Mouse (Mus musculus) kidney, adult 8-10 months (tissue): ENCODE measurements around the gene Shc3.

Experiments used
- DNase-seq, 2 experiments: peaks; one replicate each; pipeline ENCODE4 v3.0.0; 2022

Gene Shc3

DNA sequence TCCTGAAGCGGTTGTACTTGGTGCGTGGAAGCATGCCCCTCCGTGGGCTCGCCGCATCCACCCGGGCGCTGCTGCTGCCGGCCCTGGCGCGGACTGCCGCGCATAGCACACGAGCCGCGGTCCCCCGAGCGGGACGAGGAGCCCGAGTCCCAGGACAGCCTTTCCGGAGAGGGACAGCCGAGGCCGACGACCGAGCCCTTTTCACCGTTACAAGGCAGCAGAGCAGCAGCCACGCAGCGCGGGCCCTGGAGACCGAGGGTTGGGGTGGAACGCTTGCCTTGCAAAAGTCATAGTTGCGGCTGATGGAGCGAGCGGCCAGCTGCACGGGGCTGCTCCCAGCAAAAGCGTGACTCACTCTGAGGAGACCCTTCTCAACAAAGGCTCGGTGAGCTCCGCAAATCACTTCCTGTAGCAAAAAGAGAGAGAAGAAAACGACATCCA lies 1.8 kb downstream of the Shc3 start:
- no peak for DNase-seq

DNA sequence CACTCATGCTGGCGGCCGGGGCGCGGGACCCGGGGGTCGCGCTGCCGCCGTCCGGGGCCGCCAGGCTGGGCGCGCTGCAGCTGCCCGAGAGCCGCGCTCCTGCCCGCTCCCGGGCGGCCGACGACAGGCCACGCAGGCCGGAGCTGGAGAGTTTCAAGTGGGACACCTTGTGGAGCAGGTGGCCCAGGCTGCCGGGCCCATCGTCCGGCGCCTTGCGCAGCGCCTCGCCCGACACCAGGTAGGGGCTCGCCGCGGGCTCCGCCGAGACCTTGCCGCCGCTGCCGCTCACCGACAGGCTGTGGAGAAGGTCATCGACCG lies 2.2 kb downstream of the Shc3 start:
- no peak for DNase-seq

DNA sequence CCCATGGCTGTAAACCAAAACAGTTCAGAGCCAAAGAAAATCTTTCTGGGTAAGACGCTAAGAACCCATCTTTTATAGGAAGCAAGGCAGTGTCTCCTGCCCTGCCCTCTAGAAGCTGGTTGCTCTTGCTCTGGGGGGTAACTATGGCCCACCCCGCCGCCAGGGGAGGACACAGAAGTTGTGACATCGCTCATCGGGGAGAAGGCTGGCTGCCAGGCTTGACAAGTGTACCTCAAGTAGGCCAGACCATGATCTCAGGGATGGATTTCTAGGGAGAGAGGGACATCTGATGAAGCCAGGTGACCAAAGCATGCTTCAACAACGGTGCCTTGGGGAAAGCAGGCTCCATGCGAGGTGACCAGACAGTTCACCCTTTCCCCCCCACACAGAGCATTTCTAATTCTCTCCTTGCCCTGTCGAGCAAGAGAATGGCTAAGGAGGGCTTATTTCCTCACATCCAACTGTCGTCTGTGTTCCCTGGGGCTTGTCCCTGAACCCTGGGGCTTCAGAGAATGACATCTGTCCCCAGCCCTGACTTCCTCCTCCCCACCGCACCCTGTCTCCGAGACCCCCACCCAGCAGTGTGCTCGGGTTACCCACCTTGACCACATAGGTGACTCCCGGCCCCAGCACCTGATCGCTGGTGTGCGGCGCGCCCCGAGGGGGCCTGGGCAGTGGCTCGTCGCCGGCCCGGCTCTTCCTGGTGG lies 2.7 kb downstream of the Shc3 start:
- no peak for DNase-seq

DNA sequence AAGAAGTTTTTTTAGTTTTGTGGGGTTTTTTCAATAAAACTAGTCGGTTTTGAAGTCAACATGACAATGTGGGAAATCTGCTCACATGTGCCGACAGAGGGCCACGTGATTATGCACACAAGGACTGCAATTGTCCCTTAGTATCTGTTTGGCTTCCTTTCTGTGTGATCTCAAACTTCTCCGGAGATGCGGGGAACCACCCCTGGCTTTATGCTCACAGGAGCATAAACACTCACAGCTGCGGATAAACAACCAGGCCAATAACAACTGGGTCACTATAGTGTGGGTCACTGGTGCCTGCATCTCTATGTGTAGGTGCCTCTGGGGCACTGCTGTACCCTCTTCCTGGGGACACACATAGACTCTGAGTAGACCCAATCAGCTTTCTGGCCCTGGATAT lies 4.5 kb downstream of the Shc3 start:
- no peak for DNase-seq

DNA sequence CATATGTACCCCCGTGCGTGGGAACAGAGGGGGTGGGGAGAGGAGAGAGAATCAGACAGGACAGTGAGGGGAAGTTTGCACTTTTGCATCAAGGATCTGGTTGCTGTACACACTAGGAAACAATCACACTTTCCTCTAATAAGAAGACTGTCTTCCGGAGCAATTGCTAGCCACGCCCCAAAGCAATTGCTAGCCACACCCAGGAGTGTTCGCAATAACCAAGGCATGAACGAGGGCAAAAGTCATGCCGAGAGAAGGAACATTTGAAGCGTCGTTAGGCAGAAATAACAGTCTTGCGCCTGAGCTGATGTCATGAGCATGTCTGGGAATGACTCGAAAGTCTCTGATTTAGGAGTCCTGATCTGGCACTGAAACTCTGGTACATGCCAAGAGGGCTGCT lies 15.9 kb downstream of the Shc3 start:
- no peak for DNase-seq

DNA sequence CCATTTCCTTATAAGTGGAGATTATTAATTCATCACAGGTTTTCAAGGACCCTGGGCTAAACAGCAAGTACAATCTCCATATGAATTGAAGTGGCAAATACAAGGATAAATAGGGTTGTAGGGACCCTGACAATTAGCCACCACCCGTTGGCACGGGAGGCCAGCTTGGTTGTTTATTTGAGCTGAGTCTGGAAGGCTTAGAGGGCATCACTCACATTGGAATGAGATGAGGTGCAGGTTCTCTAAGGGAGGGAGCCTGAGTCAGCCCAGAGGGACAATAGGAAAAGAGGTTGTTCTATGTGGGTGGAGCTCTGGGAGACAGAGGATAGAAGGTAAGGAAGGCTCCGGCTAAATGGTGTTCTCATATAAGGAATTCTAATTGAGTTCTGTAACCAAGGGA lies 17.0 kb downstream of the Shc3 start:
- no peak for DNase-seq

DNA sequence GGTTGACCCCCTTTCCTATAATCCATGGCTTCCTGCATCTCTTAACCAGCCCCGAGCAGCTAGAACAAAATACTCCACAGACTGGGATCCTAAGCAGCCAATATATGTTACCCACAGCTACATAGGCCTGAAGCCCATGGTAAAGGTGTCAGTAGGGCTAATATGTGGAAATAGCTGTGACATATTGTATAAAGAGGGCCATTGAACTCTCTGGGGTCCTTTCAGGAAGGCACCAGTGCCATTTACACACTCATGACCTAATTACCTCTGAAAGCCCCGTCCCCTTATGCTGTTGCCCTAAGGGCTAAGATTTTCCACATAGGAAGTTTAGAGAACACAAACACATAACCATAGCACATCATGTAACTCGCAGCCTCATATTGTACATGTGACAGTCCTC lies 17.4 kb downstream of the Shc3 start:
- DNase-seq = no peak

DNA sequence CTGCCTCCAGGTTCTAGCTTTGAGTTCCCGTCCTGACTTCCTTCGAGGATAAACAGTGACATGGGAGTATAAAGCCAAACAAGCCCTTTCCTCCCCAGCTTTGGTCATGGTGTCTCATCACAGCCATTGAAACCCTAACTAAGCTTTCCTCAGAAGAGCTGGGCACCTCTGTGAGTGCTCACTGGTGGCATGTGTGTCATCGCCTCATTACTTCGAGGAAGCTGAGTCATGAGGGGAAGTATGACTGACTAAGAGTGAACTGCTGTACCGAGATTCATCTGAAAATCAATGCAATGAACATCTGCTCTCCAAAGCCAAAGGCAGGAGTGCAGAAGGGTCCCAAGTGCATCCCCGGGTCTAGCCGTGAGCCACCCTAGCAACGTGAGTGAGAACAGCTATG lies 29.4 kb downstream of the Shc3 start:
- no peak for DNase-seq

DNA sequence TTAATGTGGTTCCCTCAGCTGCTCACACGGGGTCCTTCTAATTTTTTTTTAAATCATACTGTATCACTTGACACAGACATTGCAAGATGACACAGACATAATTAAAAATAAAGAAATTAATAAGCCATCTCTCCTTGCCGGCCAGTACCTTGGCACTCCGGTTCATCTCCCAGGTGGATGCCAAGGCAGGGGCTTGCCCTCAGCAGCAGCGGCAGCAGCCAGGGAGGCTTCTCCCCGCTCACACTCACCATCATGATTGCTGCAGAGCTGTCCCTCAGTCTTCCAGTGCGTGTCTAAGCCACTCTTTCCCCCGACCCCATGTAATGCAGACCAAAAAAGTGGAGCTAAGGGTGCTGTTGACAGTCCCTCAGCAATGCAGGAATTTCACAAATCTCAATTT lies 33.9 kb downstream of the Shc3 start:
- DNase-seq = no peak

DNA sequence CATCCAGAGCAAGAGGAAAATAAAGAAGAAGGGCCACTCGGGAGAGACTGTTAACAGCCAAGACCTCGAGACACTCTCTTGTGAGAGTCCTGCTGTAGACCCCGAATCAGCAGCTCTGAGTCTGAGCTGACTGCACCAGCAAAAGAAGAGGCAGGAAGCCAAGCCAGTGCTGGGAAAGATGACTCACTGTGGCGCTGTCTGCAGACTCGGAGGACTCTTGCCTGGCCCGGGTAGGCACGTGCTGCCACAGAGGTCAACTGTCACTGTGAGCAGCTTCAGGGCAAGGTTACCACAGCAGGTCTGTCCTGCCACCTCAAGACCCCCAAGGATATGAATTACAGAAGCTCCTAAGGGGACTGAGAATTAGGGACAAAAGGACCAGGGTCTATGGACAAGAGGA lies 42.7 kb downstream of the Shc3 start:
- DNase-seq = no peak

DNA sequence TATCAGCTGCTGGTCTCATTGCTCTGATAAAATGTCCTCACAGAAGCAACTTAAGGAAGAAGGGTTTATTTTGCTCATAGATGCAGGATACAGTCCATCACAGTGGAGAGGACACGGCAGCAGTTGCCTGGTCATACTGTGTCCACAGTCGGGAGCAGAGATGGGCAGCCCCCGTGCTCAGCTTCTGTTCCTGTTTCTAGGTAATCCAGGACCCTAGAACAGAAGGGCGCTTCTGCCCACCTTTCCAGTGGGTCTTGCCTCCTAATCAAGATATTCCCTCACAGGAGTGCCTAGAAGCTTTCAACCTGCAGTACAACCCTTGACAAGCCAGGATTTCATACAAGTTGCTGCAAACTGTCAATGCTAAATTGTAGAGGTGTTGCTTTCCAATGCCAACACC lies 44.9 kb downstream of the Shc3 start:
- DNase-seq = no peak

DNA sequence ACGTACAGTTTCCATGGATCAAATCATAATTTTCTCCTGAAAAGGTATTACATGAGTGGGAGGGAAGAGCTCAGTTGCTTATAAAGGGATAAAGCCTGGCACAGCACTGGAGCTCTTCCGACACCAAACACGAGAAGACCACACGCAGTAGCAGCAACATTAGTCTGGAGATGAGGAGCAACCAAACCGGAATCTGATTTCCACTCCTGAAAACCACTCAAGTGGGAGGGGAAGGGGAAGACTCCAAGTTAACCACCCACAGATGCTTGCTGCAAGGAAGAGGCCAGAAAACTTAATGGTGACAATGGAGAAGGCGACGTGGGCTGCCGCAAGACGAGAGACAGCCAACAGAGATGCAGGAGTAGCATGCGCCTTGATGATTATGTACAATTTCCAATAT lies 45.9 kb downstream of the Shc3 start:
- no peak for DNase-seq

DNA sequence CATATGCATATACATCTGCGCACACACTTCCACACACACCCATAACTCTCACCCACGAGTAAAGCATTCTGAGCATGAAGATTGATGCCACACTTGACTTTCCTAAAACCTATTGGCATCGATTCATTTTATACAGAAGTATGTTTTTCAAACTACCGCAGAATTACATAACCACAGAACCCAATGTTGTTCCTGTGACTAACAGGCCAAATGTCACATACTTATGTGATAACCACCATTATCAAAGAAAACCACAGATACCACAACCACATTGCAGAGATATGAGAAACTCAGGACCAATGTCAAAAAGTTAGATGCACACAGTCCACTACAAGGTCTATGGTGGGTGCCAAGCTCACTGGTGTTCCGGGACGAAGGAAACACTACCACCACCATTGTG lies 50.3 kb downstream of the Shc3 start:
- DNase-seq = no peak

DNA sequence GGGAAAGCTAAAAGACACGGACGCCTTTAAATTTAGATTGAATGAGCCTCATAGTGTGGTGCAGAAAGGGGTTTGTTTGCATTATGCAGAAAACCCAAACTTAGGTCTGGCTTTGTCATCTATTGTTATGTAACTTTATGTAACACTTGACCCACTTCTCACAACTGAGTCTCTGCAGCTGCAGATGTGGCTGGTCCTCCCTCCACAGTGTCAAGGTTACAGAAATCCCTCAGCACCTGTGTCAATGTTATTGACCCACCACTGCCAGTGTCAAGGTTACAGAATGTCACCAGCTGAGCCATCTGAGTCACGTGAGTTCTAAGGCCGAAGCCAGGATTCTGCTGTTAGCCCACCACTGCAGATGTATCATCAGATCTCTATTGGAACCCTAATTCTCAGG lies 51.3 kb downstream of the Shc3 start:
- DNase-seq = no peak

DNA sequence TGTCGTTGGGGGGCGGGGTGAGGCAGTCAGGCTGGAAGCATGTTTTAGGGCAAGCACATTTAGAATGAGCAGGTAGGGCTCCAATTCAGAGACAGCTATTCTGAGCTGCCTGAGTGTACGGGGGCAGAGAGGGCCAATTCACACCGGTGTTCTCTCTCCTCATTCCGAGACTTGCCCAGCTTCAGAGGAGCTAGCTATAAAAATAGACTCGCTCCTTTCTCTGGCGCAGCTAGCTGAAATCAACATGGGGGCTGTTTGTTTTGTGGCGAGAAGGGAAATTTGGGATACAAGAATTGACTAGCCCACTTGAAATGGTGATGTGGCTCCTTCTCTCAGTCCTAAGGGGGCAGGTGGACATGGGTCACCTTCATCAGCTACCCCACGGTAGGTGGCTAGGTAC lies 60.4 kb downstream of the Shc3 start:
- no peak for DNase-seq

DNA sequence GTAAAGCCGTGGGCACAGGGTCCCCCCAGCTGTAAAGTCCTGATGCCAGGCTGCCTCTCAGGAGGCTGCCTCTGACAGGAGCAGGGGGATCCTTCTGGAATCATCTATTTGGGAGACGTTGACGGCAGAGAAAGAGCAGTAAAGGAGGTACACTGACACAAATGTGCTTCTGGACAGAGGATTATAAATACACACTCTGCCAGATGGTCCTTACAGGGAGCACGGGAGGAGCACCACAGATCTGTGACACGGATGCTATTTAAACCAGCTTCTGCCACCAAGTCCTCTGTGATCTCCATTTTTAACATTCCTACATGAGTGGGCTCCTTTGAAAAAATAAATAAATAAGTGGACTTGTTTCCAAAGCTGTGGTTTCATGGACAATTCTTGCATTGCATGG lies 63.5 kb downstream of the Shc3 start:
- DNase-seq = no peak

DNA sequence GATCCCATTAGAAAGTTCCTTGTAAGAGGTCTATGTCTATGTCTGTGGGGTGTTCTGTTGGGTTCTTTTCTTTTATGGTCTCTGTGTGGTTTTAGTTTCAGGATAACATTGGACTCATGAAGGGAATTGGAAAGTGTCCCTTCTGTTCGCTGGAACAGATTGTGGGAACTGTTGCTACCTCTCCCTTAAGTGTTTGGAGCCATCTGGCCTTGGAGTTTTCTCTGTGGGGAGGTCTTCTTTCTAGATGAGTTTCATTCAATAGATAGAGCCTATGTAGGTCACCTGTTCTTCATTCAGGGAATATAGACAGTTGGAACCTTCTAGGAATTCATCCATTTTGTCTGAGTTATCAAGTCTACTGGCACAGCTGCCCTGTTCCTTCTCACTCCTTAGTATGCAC lies 69.5 kb downstream of the Shc3 start:
- DNase-seq = no peak

DNA sequence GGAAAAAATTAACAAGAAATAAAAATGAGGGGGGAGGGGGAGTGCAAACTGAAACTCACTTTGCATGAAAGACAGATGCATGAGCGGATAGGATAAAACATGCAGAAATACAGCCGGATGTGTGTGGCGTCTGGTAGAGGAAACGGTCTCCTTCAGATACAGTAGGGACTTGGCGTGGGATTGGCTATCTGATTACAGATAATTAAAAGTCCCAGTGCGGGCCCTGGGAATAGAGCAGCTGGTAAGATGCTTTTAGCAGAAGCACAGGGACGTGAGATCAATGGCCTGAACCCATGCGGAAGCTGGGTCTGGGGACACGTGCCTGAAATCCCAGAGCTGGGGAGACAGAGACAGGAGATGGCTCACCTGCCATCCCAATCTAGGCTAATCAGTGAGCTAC lies 75.5 kb downstream of the Shc3 start:
- DNase-seq = no peak

DNA sequence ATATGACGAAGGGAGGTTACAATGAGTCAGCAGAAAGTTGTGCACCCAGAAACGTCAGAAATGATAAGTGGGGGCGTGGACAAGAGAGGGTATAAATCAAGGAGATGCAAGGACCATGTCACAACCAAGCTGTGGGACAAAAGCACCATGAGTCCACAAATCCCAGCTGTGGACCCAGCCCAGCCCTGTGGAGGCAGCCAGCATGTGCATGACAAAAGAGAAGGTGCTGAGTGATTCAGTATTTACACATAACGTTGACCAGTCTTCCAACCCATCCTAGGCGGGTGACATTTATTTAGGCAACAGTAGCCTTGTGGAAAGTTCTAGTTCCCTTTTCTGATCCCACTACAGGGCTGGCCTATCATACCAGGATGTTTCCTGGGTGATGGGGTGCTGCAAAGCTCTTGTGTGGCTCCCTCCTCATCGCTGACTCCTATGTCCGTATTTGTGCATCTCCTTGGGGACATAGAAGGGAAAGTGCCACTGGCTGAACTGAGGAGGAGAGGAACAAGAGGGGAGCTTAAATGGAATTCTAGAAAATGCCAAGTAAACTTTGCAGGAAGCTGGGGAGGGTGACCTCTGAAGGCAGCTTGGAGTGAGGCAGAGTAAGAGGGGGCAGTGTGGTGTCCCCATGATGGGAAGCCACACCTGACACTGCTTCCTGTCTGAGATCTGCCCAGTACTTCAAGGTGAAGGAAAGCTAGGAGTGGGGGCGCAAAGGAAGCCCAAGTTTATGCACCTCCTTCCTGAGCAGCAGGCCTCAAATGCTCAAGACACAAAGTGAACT lies 77.4 kb downstream of the Shc3 start:
- DNase-seq = no peak

DNA sequence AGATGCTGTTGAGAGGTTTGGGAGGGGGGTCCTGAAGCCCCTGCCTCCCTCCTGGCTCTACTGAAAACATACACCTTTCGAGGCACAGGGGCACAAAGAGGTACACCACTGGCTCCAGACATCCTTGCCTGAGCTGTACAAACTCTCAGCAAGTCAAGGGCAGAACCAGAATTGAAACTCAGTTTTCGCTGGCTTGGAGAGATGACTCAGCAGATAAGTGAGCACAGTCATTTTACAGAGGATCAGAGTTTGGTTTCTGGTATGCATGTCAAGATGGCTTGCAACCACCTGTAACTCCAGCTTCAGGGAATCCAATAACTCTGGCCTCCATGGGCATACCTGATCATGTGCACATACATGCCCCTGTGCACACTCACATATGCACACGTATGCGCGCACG lies 79.0 kb downstream of the Shc3 start:
- no peak for DNase-seq

DNA sequence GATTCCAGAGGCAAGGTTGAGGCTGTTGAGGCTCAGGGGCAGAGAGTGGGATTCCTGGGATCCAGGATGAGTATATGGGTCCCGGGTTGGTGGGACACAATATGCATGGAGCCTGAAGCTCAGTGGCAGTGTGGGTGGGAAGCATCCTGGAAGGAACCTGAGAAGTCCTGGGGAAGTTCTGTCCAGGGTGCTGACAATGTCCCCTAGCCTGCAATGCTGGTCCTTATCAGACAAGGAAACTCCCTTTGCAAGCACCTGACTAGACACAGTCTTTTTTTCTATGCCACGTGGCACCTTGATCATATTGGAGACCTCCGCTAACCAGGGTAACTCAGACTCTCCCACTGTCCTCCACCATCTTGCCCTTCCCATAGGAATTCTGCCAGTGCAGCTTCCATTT lies 80.3 kb downstream of the Shc3 start:
- DNase-seq = no peak

DNA sequence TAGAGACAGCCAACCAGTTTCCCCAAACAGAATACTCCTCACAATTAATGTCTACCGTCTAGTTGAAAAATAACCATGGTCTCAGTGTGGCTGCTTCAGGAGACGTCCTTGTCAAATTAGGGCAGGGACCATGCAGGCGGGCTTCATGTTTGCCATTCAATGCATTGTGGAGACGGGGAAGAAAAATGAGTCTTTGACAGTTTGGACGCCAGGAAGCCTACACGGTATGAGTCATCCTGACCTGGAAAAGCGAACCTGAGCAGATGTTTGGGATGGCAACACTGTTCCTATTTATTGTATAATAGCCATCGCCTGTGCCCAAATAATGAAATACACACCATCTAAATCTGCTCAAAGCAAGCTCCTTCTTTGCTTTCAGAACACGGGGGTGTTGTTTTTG lies 83.9 kb downstream of the Shc3 start:
- DNase-seq = no peak

DNA sequence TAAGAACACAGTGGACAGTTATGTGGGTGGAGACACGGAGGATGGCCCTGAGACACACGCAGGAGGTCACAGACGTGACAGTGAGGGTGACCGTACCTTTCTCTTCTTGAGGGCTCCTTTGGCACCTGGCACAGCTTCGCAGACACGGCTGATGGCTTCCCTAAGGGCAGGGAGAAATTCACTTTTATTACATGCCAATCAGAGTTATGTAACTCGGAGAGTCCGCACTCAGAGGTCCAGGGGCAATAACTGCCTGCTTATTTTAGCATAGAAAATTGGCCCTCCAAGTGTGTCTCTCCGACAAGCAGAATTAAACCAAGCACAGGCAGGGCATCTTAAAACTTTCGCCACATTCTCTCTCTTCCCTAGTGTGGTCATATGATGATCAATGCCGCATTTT lies 86.4 kb downstream of the Shc3 start:
- DNase-seq = peak; percentile 33 to 60

DNA sequence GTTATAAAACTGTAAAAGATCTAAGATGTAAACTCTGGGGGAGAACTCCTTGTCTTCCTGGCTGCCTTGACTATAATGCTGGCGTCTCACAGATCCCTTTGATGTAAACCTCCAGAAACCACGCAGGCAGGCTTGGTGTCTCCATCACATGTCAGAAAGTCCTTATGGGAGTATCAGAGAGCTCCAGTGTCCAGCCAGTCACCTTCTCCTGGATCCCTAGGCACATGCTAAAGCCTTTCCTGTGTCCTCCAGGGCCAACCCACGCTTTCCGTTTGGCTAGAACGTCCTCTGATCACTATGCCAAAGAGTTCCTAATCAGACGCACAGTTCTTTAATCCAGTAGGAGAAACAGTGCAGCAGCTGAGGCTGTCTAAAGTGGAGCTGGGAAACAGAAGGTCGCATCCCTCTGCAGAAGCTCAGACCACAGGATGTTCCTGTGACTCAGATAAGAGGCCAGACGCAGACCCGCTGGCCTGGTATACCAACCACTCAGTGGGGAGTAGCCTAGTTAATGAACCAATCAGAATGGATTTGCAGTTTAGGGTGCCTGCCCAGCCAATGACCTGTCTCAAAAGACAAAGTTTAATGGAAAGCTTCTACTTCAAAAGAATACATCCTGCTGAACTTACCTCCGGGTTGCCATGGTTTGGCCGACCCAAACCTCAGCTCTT lies 88.7 kb downstream of the Shc3 start:
- no peak for DNase-seq
